Mouse (Mus musculus) midbrain, embryonic 15.5 days (tissue): Measurements from ENCODE around the gene Slc35g3. TPM values are rescaled to one million over a fixed set of nuclear protein-coding genes. Genes with fewer than 3 reads are reported as not detected.

Experiments
- ATAC-seq: fragments of 200-750 bp; cut with Nextera tagmentation; replicated peaks from 2 replicates; pipeline ENCODE4 v1.8.0; 2017; ENCODE audit warnings: moderate TSS enrichment
- H3K27ac ChIP-seq: fragments of 300-500 bp; sonication (generic); 2 replicates; pipeline ENCODE4 v1.5.1; 2015; ENCODE audit warnings: mild to moderate bottlenecking, inconsistent platforms
- H3K27me3 ChIP-seq: fragments of 300-500 bp; sonication (generic); replicated peaks from 2 replicates; pipeline ENCODE4 v1.6.1; 2015; ENCODE audit warnings: inconsistent platforms
- H3K36me3 ChIP-seq: fragments of 300-500 bp; sonication (generic); replicated peaks from 2 replicates; pipeline ENCODE4 v1.6.1; 2015; ENCODE audit warnings: inconsistent platforms
- H3K4me1 ChIP-seq: fragments of 300-500 bp; sonication (generic); 2 replicates; pipeline ENCODE4 v1.6.1; 2015; ENCODE audit warnings: inconsistent platforms
- H3K4me2 ChIP-seq: fragments of 300-500 bp; sonication (generic); 2 replicates; pipeline ENCODE4 v1.6.1; 2015; ENCODE audit warnings: inconsistent platforms, mild to moderate bottlenecking, moderate library complexity
- H3K4me3 ChIP-seq: fragments of 300-500 bp; sonication (generic); 2 replicates; pipeline ENCODE4 v1.5.1; 2015; ENCODE audit warnings: mild to moderate bottlenecking, inconsistent platforms
- H3K9ac ChIP-seq: fragments of 300-500 bp; sonication (generic); 2 replicates; pipeline ENCODE4 v1.6.1; 2015; ENCODE audit warnings: mild to moderate bottlenecking, inconsistent platforms
- H3K9me3 ChIP-seq: fragments of 300-500 bp; sonication (generic); 2 replicates; pipeline ENCODE4 v1.6.1; 2016; ENCODE audit warnings: inconsistent platforms
- WGBS: fragments of 180-500 bp; shearing (Covaris S2); methylation state at CpG from one replicate; pipeline ENCODE4 v1.1.7; 2015; ENCODE audit warnings: mixed read lengths; 5-methylcytosine and 5-hydroxymethylcytosine counted together
- polyA plus RNA-seq: library from polyadenylated mRNA; unstranded; fragments of >200 nt; fragmentation: Nextera tagmentation; extraction: Ambion mirVana; gene quantifications from 2 replicates; pipeline ENCODE4 v1.2.1, GENCODE M21; 2015

Gene Slc35g3
- 0.17 and 0.26 TPM in 2 replicates for polyA plus RNA-seq

DNA sequence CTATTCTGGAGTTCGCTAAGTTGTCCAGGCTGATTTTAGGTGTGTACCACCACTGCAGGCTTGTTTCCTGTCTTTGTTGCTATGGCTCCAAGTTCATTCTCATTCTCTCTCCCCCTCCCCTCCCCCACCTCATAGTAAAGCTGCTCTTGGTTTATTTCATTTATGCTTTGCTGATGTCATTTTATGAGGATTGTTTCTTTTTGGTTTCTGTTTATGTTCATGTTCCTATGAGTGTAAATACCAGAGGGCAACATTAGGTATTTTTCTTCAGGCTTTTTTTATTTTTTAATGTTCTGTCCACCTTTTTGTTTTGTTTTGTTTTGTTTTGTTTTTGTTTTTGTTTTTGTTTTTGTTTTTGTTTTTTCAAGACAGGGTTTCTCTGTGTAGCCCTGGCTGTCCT, at the start of gene Slc35g3:
TSS of gene Slc35g3 (minus strand) at position 101 of the 400 bp plus-strand sequence.
- Histone ChIP-seq H3K4me3 (no peak within 1 kb of the TSS), H3K4me1 (peaks cover 39% of the 10 kb centered on the region), H3K27me3 (no peaks in the 10 kb centered on the region), H3K36me3 (no peaks in the 10 kb centered on the region), H3K4me2 (no peak within 1 kb of the TSS; the same call in 1 of the 2 replicates), H3K9ac (peak within 1 kb of the TSS; percentile 76; the same call in 1 of the 2 replicates), H3K9me3 (no peaks in the 10 kb centered on the region), H3K27ac (peak within 1 kb of the TSS; percentile 99)
- WGBS: 65% methylated on average over 1 of the region's 1 CpGs
- no peak for ATAC-seq

DNA sequence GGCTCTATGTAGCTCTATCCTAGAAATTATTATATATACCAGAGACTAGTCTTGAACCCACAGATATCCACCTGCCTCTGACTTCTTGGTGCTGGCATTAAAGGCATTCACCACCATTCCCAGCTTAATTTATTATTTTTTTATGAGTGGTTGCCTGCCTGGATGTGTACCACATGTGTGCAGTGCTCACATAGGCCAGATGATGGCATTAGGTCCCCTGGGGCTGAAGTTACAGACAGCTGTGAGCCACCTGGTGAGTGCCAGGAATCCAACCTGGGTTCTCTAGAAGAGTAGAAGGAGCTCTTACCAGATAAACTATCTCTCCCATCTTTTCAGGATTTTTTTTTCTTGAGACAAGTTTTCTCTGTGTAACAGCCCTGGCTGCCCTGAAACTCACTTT, 48.5 kb upstream of the Slc35g3 start:
- no peak for ATAC-seq
- Histone ChIP-seq H3K27me3 (peaks cover 14% of the 10 kb centered on the region), H3K4me2 (no peak overlapping the region)

GRCm38 (mm10) chr11:69807641-69808040, 45.9 kb upstream of the Slc35g3 start:
- 84% methylated on average over 2 of the region's 2 CpGs for WGBS
- H3K4me1 ChIP-seq: peaks cover 27% of the 10 kb centered on the region
- H3K27me3 ChIP-seq: peaks cover 23% of the 10 kb centered on the region
- H3K4me3 ChIP-seq: no peak overlapping the region
- H3K27ac ChIP-seq: no peak overlapping the region
- no peaks in the 10 kb centered on the region for H3K36me3 ChIP-seq
- H3K4me2 ChIP-seq: no peak overlapping the region
- H3K9me3 ChIP-seq: no peaks in the 10 kb centered on the region
- H3K9ac ChIP-seq: no peak overlapping the region
- no peak for ATAC-seq

More for the DNA sequence above, 48.5 kb upstream of the Slc35g3 start:
- Histone ChIP-seq H3K36me3 (no peaks in the 10 kb centered on the region), H3K9me3 (no peaks in the 10 kb centered on the region), H3K9ac (no peak overlapping the region), H3K4me3 (no peak overlapping the region), H3K27ac (no peak overlapping the region), H3K4me1 (0 out of 2 replicates have a peak, but pooled peaks cover under 1% of the 10 kb centered on the region)

DNA sequence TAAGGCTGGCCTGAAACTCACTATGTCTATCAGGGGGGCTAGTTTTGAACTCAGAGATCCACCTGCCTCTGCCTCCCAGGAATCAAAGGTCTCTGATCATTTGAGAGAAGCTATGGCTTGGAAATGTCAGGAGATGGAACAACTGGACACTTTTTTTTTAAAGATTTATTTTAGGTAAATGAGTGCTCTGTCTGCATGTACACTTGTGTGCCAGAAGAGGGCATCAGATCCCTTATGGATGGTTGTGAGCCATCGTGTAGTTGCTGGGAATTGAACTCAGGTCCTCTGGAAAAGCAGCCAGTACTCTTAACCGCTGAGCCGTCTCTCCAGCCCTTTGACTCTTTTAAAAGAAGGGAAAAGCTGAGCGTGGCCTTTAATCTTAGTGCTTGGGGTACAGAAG, 44.6 kb upstream of the Slc35g3 start:
- Histone ChIP-seq H3K4me1 (peaks cover 40% of the 10 kb centered on the region), H3K4me3 (no peak overlapping the region), H3K27ac (no peak overlapping the region), H3K9ac (no peak overlapping the region), H3K27me3 (peaks cover 23% of the 10 kb centered on the region), H3K9me3 (no peaks in the 10 kb centered on the region), H3K36me3 (no peaks in the 10 kb centered on the region), H3K4me2 (no peak overlapping the region)
- no peak for ATAC-seq
- WGBS: 83% methylated on average over 4 of the region's 4 CpGs

GRCm38 (mm10) chr11:69804972-69805909, 43.5 kb upstream of the Slc35g3 start, which contains the start of gene Tmem102:
Gene Tmem102 (minus strand): TSS chr11:69805624.
- Histone ChIP-seq H3K9me3 (no peaks in the 10 kb centered on the region), H3K27ac (no peak within 1 kb of the TSS), H3K4me1 (peaks cover 47% of the 10 kb centered on the region), H3K36me3 (no peaks in the 10 kb centered on the region), H3K9ac (no peak within 1 kb of the TSS), H3K4me3 (peak within 1 kb of the TSS; percentile 74; the same call in 1 of the 2 replicates), H3K27me3 (peaks cover 23% of the 10 kb centered on the region), H3K4me2 (peak within 1 kb of the TSS; percentile 86)
- WGBS: 6% methylated on average over 29 of the region's 29 CpGs
- no peak for ATAC-seq

GRCm38 (mm10) chr11:69804652-69804940, 42.8 kb upstream of the Slc35g3 start:
- H3K4me3 ChIP-seq: peak overlapping the region; percentile 74; the same call in 1 of the 2 replicates
- H3K4me2 ChIP-seq: peak overlapping the region; percentile 86
- peaks cover 23% of the 10 kb centered on the region for H3K27me3 ChIP-seq
- no peaks in the 10 kb centered on the region for H3K36me3 ChIP-seq
- no peaks in the 10 kb centered on the region for H3K9me3 ChIP-seq
- H3K4me1 ChIP-seq: peaks cover 53% of the 10 kb centered on the region
- ATAC-seq: no peak
- no peak overlapping the region for H3K27ac ChIP-seq
- 8% methylated on average over 12 of the region's 12 CpGs for WGBS
- no peak overlapping the region for H3K9ac ChIP-seq

- Histone ChIP-seq H3K9me3 (no peaks in the 10 kb centered on the region), H3K36me3 (no peaks in the 10 kb centered on the region), H3K27me3 (peaks cover 23% of the 10 kb centered on the region), H3K27ac (peak overlapping the region; percentile 76), H3K4me3 (peak overlapping the region; percentile 74), H3K9ac (peak overlapping the region; percentile 66), H3K4me2 (peak overlapping the region; percentile 86), H3K4me1 (peaks cover 59% of the 10 kb centered on the region)
- ATAC-seq: peak; percentile 32
- WGBS: 2% methylated on average over 60 of the region's 60 CpGs
Measured at GRCm38 (mm10) chr11:69803786-69804651, 42.3 kb upstream of the Slc35g3 start.

- peak overlapping the region; percentile 76 for H3K27ac ChIP-seq
- H3K9me3 ChIP-seq: no peaks in the 10 kb centered on the region
- no peaks in the 10 kb centered on the region for H3K36me3 ChIP-seq
- under 1% methylated on average over 12 of the region's 12 CpGs for WGBS
- H3K4me3 ChIP-seq: peak overlapping the region; percentile 74
- peaks cover 23% of the 10 kb centered on the region for H3K27me3 ChIP-seq
- peak overlapping the region; percentile 66 for H3K9ac ChIP-seq
- peaks cover 59% of the 10 kb centered on the region for H3K4me1 ChIP-seq
- H3K4me2 ChIP-seq: peak overlapping the region; percentile 86
- ATAC-seq: no peak; the same call in 1 of the 2 replicates
Measured at GRCm38 (mm10) chr11:69803328-69803727, 41.6 kb upstream of the Slc35g3 start.

GRCm38 (mm10) chr11:69802648-69803105, 40.9 kb upstream of the Slc35g3 start:
- ATAC-seq: peak; percentile 16; the same call in 1 of the 2 replicates
- peak overlapping the region; percentile 76 for H3K27ac ChIP-seq
- H3K4me2 ChIP-seq: peak overlapping the region; percentile 86
- no peaks in the 10 kb centered on the region for H3K36me3 ChIP-seq
- no peaks in the 10 kb centered on the region for H3K9me3 ChIP-seq
- peaks cover 59% of the 10 kb centered on the region for H3K4me1 ChIP-seq
- peak overlapping the region; percentile 74 for H3K4me3 ChIP-seq
- WGBS: 0% methylated on average over 28 of the region's 33 CpGs
- peaks cover 23% of the 10 kb centered on the region for H3K27me3 ChIP-seq
- peak overlapping the region; percentile 66 for H3K9ac ChIP-seq

- Histone ChIP-seq H3K4me1 (peaks cover 59% of the 10 kb centered on the region), H3K27me3 (peaks cover 19% of the 10 kb centered on the region), H3K27ac (peak within 1 kb of the TSS; percentile 98), H3K36me3 (no peaks in the 10 kb centered on the region), H3K9ac (peak within 1 kb of the TSS; percentile 66), H3K4me2 (peak within 1 kb of the TSS; percentile 86), H3K9me3 (no peaks in the 10 kb centered on the region), H3K4me3 (peak within 1 kb of the TSS; percentile 74)
- under 1% methylated on average over 32 of the region's 33 CpGs for WGBS
- 0 out of 2 replicates have a peak, but pooled peaks have one; percentile 1 for ATAC-seq
Measured at GRCm38 (mm10) chr11:69801379-69801977, 39.7 kb upstream of the Slc35g3 start, which contains the start of gene Fgf11. Gene Fgf11 (minus strand): TSS chr11:69801857.

GRCm38 (mm10) chr11:69800392-69801197, 38.8 kb upstream of the Slc35g3 start:
- peak; percentile 78 for ATAC-seq
- peaks cover 19% of the 10 kb centered on the region for H3K27me3 ChIP-seq

More at GRCm38 (mm10) chr11:69800392-69801197, 38.8 kb upstream of the Slc35g3 start:
- H3K27ac ChIP-seq: peak overlapping the region; percentile 98
- H3K9me3 ChIP-seq: no peaks in the 10 kb centered on the region
- H3K4me1 ChIP-seq: peaks cover 64% of the 10 kb centered on the region
- H3K4me3 ChIP-seq: peak overlapping the region; percentile 74
- H3K4me2 ChIP-seq: peak overlapping the region; percentile 86
- under 1% methylated on average over 36 of the region's 36 CpGs for WGBS
- H3K36me3 ChIP-seq: no peaks in the 10 kb centered on the region
- H3K9ac ChIP-seq: peak overlapping the region; percentile 66
